Mouse (Mus musculus) lung, embryonic 14.5 days (tissue): ENCODE measurements around the gene Xpr1. TPM values are rescaled to one million over a fixed set of nuclear protein-coding genes. Genes with fewer than 3 reads are reported as not detected.

Experiments used
- ATAC-seq: fragments of 200-750 bp; cut with Nextera tagmentation; 2 replicates; pipeline ENCODE4 v1.8.0; 2017; ENCODE audit warnings: mild to moderate bottlenecking, moderate TSS enrichment, moderate library complexity; ENCODE audit not compliant: insufficient read depth
- DNase-seq: peaks from one replicate; pipeline ENCODE4 v3.0.0-alpha.2; 2015
- H3K27ac ChIP-seq: fragments of 300-500 bp; sonication (generic); 2 replicates; pipeline ENCODE4 v1.5.1; 2014; ENCODE audit warnings: low read depth, mild to moderate bottlenecking, moderate library complexity
- H3K27me3 ChIP-seq: fragments of 300-500 bp; sonication (generic); 2 replicates; pipeline ENCODE4 v1.6.1; 2014; ENCODE audit warnings: low read length, control low read depth; ENCODE audit not compliant: insufficient read depth
- H3K36me3 ChIP-seq: fragments of 300-500 bp; sonication (generic); 2 replicates; pipeline ENCODE4 v1.6.1; 2014; ENCODE audit warnings: control low read depth; ENCODE audit not compliant: insufficient read depth
- H3K4me1 ChIP-seq: fragments of 300-500 bp; sonication (generic); 2 replicates; pipeline ENCODE4 v1.6.1; 2014; ENCODE audit warnings: antibody characterized with exemption, control low read depth; ENCODE audit not compliant: insufficient read depth
- H3K4me2 ChIP-seq: fragments of 300-500 bp; sonication (generic); 2 replicates; pipeline ENCODE4 v1.6.1; 2014; ENCODE audit warnings: mild to moderate bottlenecking
- H3K4me3 ChIP-seq: fragments of 300-500 bp; sonication (generic); 2 replicates; pipeline ENCODE4 v1.5.1; 2014; ENCODE audit warnings: low read depth, low read length
- H3K9ac ChIP-seq: fragments of 300-500 bp; sonication (generic); 2 replicates; pipeline ENCODE4 v1.6.1; 2014
- H3K9me3 ChIP-seq: fragments of 300-500 bp; sonication (generic); 2 replicates; pipeline ENCODE4 v1.6.1; 2016; ENCODE audit warnings: low read depth, low read length, control low read depth
- CTCF ChIP-seq: IDR thresholded peaks from 2 replicates; pipeline ENCODE4 v1.5.1; 2016; ENCODE audit warnings: antibody characterized with exemption, low read depth
- WGBS: fragments of 180-500 bp; shearing (Covaris S2); extraction: QIAGEN DNeasy Blood & Tissue Kit; methylation state at CpG from one replicate; pipeline ENCODE4 v1.1.7; 2014; 5-methylcytosine and 5-hydroxymethylcytosine counted together
- polyA plus RNA-seq: library from polyadenylated mRNA; unstranded; fragments of >200 nt; fragmentation: Nextera tagmentation; extraction: Ambion mirVana; gene quantifications from 2 replicates; pipeline ENCODE4 v1.2.1, GENCODE M21; 2014

Xpr1 gene
- polyA plus RNA-seq, 1 experiment from 2014 or later = 6.8 TPM

- Histone ChIP-seq H3K27ac (no peak overlapping the region), H3K4me3 (no peak overlapping the region)
Observed at GRCm38 (mm10) chr1:155238126-155238525, 179.1 kb downstream of the Xpr1 start.

GRCm38 (mm10) chr1:155237390-155237789 is 179.8 kb downstream of the Xpr1 start:
- 70% methylated on average over 11 of the region's 11 CpGs for WGBS
- Histone ChIP-seq H3K36me3 (peaks cover 14% of the 10 kb centered on the region), H3K4me2 (no peak overlapping the region), H3K9ac (no peak overlapping the region), H3K4me1 (peaks cover 17% of the 10 kb centered on the region), H3K27ac (no peak overlapping the region), H3K4me3 (no peak overlapping the region), H3K9me3 (no peaks in the 10 kb centered on the region), H3K27me3 (no peaks in the 10 kb centered on the region)
- no peak for ATAC-seq
- TF ChIP-seq CTCF = no peak
- no peak for DNase-seq

More at GRCm38 (mm10) chr1:155238126-155238525, 179.1 kb downstream of the Xpr1 start:
- WGBS = 86% methylated on average over 5 of the region's 5 CpGs
- DNase-seq (no peak), ATAC-seq (no peak)
- peaks cover 14% of the 10 kb centered on the region for H3K36me3 ChIP-seq
- H3K9ac ChIP-seq = no peak overlapping the region
- no peaks in the 10 kb centered on the region for H3K27me3 ChIP-seq
- no peak for TF ChIP-seq CTCF
- H3K4me2 ChIP-seq = no peak overlapping the region
- no peaks in the 10 kb centered on the region for H3K9me3 ChIP-seq
- peaks cover 11% of the 10 kb centered on the region for H3K4me1 ChIP-seq

- Histone ChIP-seq H3K9ac (no peak overlapping the region), H3K27ac (peak overlapping the region; percentile 30; the same call in 1 of the 2 replicates), H3K4me1 (peaks cover 21% of the 10 kb centered on the region), H3K4me2 (no peak overlapping the region), H3K4me3 (no peak overlapping the region), H3K36me3 (peaks cover 14% of the 10 kb centered on the region), H3K27me3 (no peaks in the 10 kb centered on the region), H3K9me3 (no peaks in the 10 kb centered on the region)
- 55% methylated on average over 13 of the region's 13 CpGs for WGBS
- TF ChIP-seq CTCF = no peak
- ATAC-seq = no peak
- no peak for DNase-seq
Observed at GRCm38 (mm10) chr1:155236306-155237024, 180.8 kb downstream of the Xpr1 start.

- Histone ChIP-seq H3K9me3 (no peaks in the 10 kb centered on the region), H3K27ac (no peak overlapping the region), H3K9ac (no peak overlapping the region), H3K36me3 (peaks cover 11% of the 10 kb centered on the region), H3K27me3 (no peaks in the 10 kb centered on the region), H3K4me1 (peaks cover 21% of the 10 kb centered on the region), H3K4me3 (no peak overlapping the region), H3K4me2 (no peak overlapping the region)
- TF ChIP-seq CTCF = no peak
- 9% methylated on average over 2 of the region's 2 CpGs for WGBS
- no peak for DNase-seq
- no peak for ATAC-seq
Observed at GRCm38 (mm10) chr1:155235641-155236040, 181.6 kb downstream of the Xpr1 start.

GRCm38 (mm10) chr1:155233931-155234607 is 183.1 kb downstream of the Xpr1 start:
- H3K4me2 ChIP-seq = peak overlapping the region; percentile 1; the same call in 1 of the 2 replicates
- no peaks in the 10 kb centered on the region for H3K9me3 ChIP-seq
- peak overlapping the region; percentile 86 for H3K27ac ChIP-seq
- H3K9ac ChIP-seq = no peak overlapping the region
- no peak overlapping the region for H3K4me3 ChIP-seq
- 32% methylated on average over 14 of the region's 14 CpGs for whole genome bisulfite sequencing
- H3K27me3 ChIP-seq = no peaks in the 10 kb centered on the region
- DNase-seq = peak; percentile 86
- no peak for TF ChIP-seq CTCF
- peak; percentile 83 for ATAC-seq
- peaks cover 23% of the 10 kb centered on the region for H3K4me1 ChIP-seq
- H3K36me3 ChIP-seq = no peaks in the 10 kb centered on the region; the same call in 1 of the 2 replicates

GRCm38 (mm10) chr1:155233378-155233777 is 183.8 kb downstream of the Xpr1 start:
- no peak for DNase-seq
- no peak for TF ChIP-seq CTCF
- no peaks in the 10 kb centered on the region for H3K9me3 ChIP-seq
- no peak overlapping the region for H3K9ac ChIP-seq
- H3K4me1 ChIP-seq = peaks cover 23% of the 10 kb centered on the region
- H3K4me3 ChIP-seq = no peak overlapping the region
- 0 out of 2 replicates have a peak overlapping the region, but pooled peaks have one; percentile 1 for H3K4me2 ChIP-seq
- 63% methylated on average over 9 of the region's 9 CpGs for WGBS
- ATAC-seq = peak; percentile 4; the same call in 1 of the 2 replicates
- H3K27ac ChIP-seq = peak overlapping the region; percentile 86
- no peaks in the 10 kb centered on the region; the same call in 1 of the 2 replicates for H3K36me3 ChIP-seq
- H3K27me3 ChIP-seq = no peaks in the 10 kb centered on the region

GRCm38 (mm10) chr1:155232786-155233185 is 184.4 kb downstream of the Xpr1 start:
- 45% methylated on average over 6 of the region's 6 CpGs for WGBS
- no peak for TF ChIP-seq CTCF
- H3K9me3 ChIP-seq = no peaks in the 10 kb centered on the region
- no peak for ATAC-seq
- no peak overlapping the region for H3K9ac ChIP-seq
- no peaks in the 10 kb centered on the region; the same call in 1 of the 2 replicates for H3K36me3 ChIP-seq
- peaks cover 23% of the 10 kb centered on the region for H3K4me1 ChIP-seq
- DNase-seq = no peak
- H3K4me2 ChIP-seq = no peak overlapping the region
- no peak overlapping the region for H3K4me3 ChIP-seq
- H3K27ac ChIP-seq = peak overlapping the region; percentile 86
- no peaks in the 10 kb centered on the region for H3K27me3 ChIP-seq
